Mouse (Mus musculus): ENCODE measurements around the gene Baiap3.
"Not testable (repeated sequence)": the region's sequence is repeated elsewhere in the genome, so short reads cannot be mapped to it uniquely, and the experiment has no call there.

DNA sequence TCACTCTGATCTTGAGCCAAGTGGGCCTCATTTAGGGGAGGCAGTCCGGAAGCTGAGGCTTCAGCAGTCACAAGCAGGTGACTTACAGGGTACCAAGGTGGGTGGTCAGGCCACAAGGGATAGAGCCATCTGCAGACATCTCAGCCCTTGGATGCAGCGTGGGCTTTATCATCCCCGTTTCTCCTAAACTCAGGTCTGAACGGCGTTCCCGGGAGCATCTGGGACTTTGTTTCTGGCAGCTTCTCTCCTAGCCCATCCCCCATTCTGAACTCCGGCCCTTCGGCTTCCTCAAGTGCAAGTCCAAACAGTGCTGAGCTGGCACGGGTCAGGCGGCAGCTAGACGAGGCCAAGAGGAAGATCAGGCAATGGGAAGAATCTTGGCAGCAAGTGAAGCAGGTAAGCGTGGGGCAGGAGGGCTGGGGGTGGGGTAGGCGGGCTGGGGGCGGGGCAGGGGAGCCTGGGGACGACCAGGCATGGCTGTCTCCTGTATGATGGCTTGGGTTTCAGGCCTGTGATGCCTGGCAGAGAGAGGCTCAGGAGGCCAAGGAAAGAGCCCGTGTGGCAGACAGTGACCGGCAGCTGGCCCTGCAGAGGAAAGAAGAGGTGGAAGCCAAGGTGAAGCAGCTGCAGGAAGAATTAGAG, 26.0 kb downstream of the Baiap3 start:
- not testable (repeated sequence) for TF ChIP-seq POLR2A (IDR thresholded peaks at IDR 0.05; ENCODE audit: extremely low read depth, insufficient read depth, low read length); CTCF (IDR thresholded peaks at IDR 0.05; ENCODE audit: low read depth, low read length)

Data from liver, adult 2 months (tissue).